Mouse (Mus musculus) bone marrow, adult 2 months (tissue): ENCODE data around the gene Tmem50b.

ENCODE experiments used
- CTCF ChIP-seq: fragments of 200-500 bp; IDR thresholded peaks from 2 replicates; pipeline ENCODE4 v1.5.1; 2011; ENCODE audit warnings: low read length, control low read depth; ENCODE audit not compliant: control insufficient read depth, insufficient read depth
- POLR2A ChIP-seq: fragments of 200-500 bp; IDR thresholded peaks from 2 replicates; pipeline ENCODE4 v1.6.1; 2011; ENCODE audit warnings: low read depth, mild to moderate bottlenecking, control low read depth, low read length, borderline replicate concordance; ENCODE audit not compliant: control insufficient read depth

GRCm38 (mm10) chr16:91532429-91532828 lies 65.2 kb downstream of the Tmem50b start:
- TF ChIP-seq POLR2A, result no peak
- TF ChIP-seq CTCF, result no peak
